Mouse (Mus musculus): ENCODE data around the gene Fancc. TPM values are rescaled to one million over a fixed set of nuclear protein-coding genes. Genes with fewer than 3 reads are reported as not detected.
"Not testable (repeated sequence)": the region's sequence is repeated elsewhere in the genome, so short reads cannot be mapped to it uniquely, and the experiment has no call there.

Gene Fancc
- polyA plus RNA-seq, 1 experiment from 2014 or later: 24.0 TPM

GRCm38 (mm10) chr13:63361755-63362154, 135.3 kb downstream of the Fancc start:
- no peak for ATAC-seq (ENCODE audit: low FRiP score, low read depth)
- no peaks in the 10 kb centered on the region for H3K36me3 ChIP-seq
- 84% methylated on average over 3 of the region's 3 CpGs for WGBS

GRCm38 (mm10) chr13:63360111-63360885, 136.8 kb downstream of the Fancc start:
- Histone ChIP-seq H3K9me3 (no peaks in the 10 kb centered on the region), H3K4me2 (replicated peaks) (no peak overlapping the region), H3K27me3 (replicated peaks) (no peaks in the 10 kb centered on the region), H3K9ac (no peak overlapping the region), H3K27ac (no peak overlapping the region), H3K4me3 (no peak overlapping the region), H3K36me3 (no peaks in the 10 kb centered on the region), H3K4me1 (no peaks in the 10 kb centered on the region)
- WGBS: 82% methylated on average over 4 of the region's 4 CpGs
- ATAC-seq (ENCODE audit: low FRiP score, low read depth): no peak

More at GRCm38 (mm10) chr13:63361755-63362154, 135.3 kb downstream of the Fancc start:
- Histone ChIP-seq H3K27me3 (replicated peaks) (no peaks in the 10 kb centered on the region), H3K4me2 (replicated peaks) (no peak overlapping the region), H3K4me1 (no peaks in the 10 kb centered on the region), H3K4me3 (no peak overlapping the region), H3K27ac (no peak overlapping the region), H3K9me3 (no peaks in the 10 kb centered on the region), H3K9ac (no peak overlapping the region)

- 82% methylated on average over 4 of the region's 4 CpGs for WGBS
- Histone ChIP-seq H3K4me1 (no peaks in the 10 kb centered on the region), H3K27me3 (replicated peaks) (no peaks in the 10 kb centered on the region), H3K9ac (no peak overlapping the region), H3K4me2 (replicated peaks) (no peak overlapping the region), H3K4me3 (no peak overlapping the region), H3K27ac (no peak overlapping the region), H3K9me3 (no peaks in the 10 kb centered on the region), H3K36me3 (no peaks in the 10 kb centered on the region)
- no peak for ATAC-seq (ENCODE audit: low FRiP score, low read depth)
These were observed 137.7 kb downstream of the Fancc start for GRCm38 (mm10) chr13:63359393-63359792.

- 41% methylated on average over 3 of the region's 3 CpGs for WGBS
- ATAC-seq (ENCODE audit: low FRiP score, low read depth): no peak
- no peak overlapping the region for H3K9ac ChIP-seq
- no peaks in the 10 kb centered on the region for H3K36me3 ChIP-seq
- no peak overlapping the region for H3K4me2 ChIP-seq (replicated peaks)
- no peaks in the 10 kb centered on the region for H3K4me1 ChIP-seq
- H3K27me3 ChIP-seq (replicated peaks): no peaks in the 10 kb centered on the region
- H3K27ac ChIP-seq: no peak overlapping the region
- no peak overlapping the region for H3K4me3 ChIP-seq
- no peaks in the 10 kb centered on the region for H3K9me3 ChIP-seq
These were observed 140.5 kb downstream of the Fancc start for GRCm38 (mm10) chr13:63356558-63356957.

- WGBS: 96% methylated on average over 4 of the region's 4 CpGs
- no peaks in the 10 kb centered on the region for H3K36me3 ChIP-seq
- H3K27me3 ChIP-seq (replicated peaks): no peaks in the 10 kb centered on the region
- no peaks in the 10 kb centered on the region for H3K9me3 ChIP-seq
- H3K9ac ChIP-seq: no peak overlapping the region
- no peak for ATAC-seq (ENCODE audit: low FRiP score, low read depth)
- H3K4me1 ChIP-seq: no peaks in the 10 kb centered on the region
- H3K4me3 ChIP-seq: no peak overlapping the region
- no peak overlapping the region for H3K27ac ChIP-seq
- no peak overlapping the region for H3K4me2 ChIP-seq (replicated peaks)
These were observed 141.0 kb downstream of the Fancc start for GRCm38 (mm10) chr13:63356101-63356500.

- WGBS: 89% methylated on average over 4 of the region's 4 CpGs
- not testable (repeated sequence) for H3K27me3 ChIP-seq (replicated peaks); H3K4me1 ChIP-seq; H3K27ac ChIP-seq; H3K4me3 ChIP-seq; H3K36me3 ChIP-seq; H3K4me2 ChIP-seq (replicated peaks); H3K9ac ChIP-seq; ATAC-seq (ENCODE audit: low FRiP score, low read depth); H3K9me3 ChIP-seq
These were observed 143.8 kb downstream of the Fancc start for GRCm38 (mm10) chr13:63353312-63353711.

GRCm38 (mm10) chr13:63350076-63350475, 147.0 kb downstream of the Fancc start:
- Histone ChIP-seq H3K4me3 (no peak overlapping the region), H3K27me3 (replicated peaks) (no peaks in the 10 kb centered on the region), H3K9ac (no peak overlapping the region), H3K27ac (no peak overlapping the region), H3K4me2 (replicated peaks) (no peak overlapping the region), H3K36me3 (no peaks in the 10 kb centered on the region), H3K4me1 (no peaks in the 10 kb centered on the region), H3K9me3 (no peaks in the 10 kb centered on the region)
- 86% methylated on average over 4 of the region's 4 CpGs for WGBS
- no peak for ATAC-seq (ENCODE audit: low FRiP score, low read depth)

- no peak overlapping the region for H3K27ac ChIP-seq
- ATAC-seq (ENCODE audit: low FRiP score, low read depth): no peak
- no peak overlapping the region for H3K4me3 ChIP-seq
- H3K36me3 ChIP-seq: no peaks in the 10 kb centered on the region
- H3K4me2 ChIP-seq (replicated peaks): no peak overlapping the region
- no peaks in the 10 kb centered on the region for H3K27me3 ChIP-seq (replicated peaks)
- no peaks in the 10 kb centered on the region for H3K4me1 ChIP-seq
- H3K9me3 ChIP-seq: no peaks in the 10 kb centered on the region
- H3K9ac ChIP-seq: no peak overlapping the region
- 82% methylated on average over 2 of the region's 2 CpGs for WGBS
These were observed 149.4 kb downstream of the Fancc start for GRCm38 (mm10) chr13:63347639-63348038.

GRCm38 (mm10) chr13:63345476-63346225, 151.4 kb downstream of the Fancc start:
- H3K4me1 ChIP-seq: no peaks in the 10 kb centered on the region
- no peak overlapping the region for H3K4me2 ChIP-seq (replicated peaks)
- no peak overlapping the region for H3K9ac ChIP-seq
- H3K4me3 ChIP-seq: no peak overlapping the region
- no peaks in the 10 kb centered on the region for H3K36me3 ChIP-seq
- no peak overlapping the region for H3K27ac ChIP-seq
- WGBS: 74% methylated on average over 5 of the region's 5 CpGs
- ATAC-seq (ENCODE audit: low FRiP score, low read depth): no peak
- no peaks in the 10 kb centered on the region for H3K27me3 ChIP-seq (replicated peaks)
- H3K9me3 ChIP-seq: no peaks in the 10 kb centered on the region

GRCm38 (mm10) chr13:63344481-63344880, 152.6 kb downstream of the Fancc start:
- no peaks in the 10 kb centered on the region for H3K36me3 ChIP-seq
- WGBS: 94% methylated on average over 3 of the region's 3 CpGs

GRCm38 (mm10) chr13:63342781-63343180, 154.3 kb downstream of the Fancc start:
- Histone ChIP-seq H3K4me2 (replicated peaks) (no peak overlapping the region), H3K36me3 (no peaks in the 10 kb centered on the region), H3K9me3 (no peaks in the 10 kb centered on the region), H3K27me3 (replicated peaks) (no peaks in the 10 kb centered on the region), H3K9ac (no peak overlapping the region), H3K4me1 (no peaks in the 10 kb centered on the region), H3K27ac (no peak overlapping the region), H3K4me3 (no peak overlapping the region)
- 78% methylated on average over 2 of the region's 2 CpGs for WGBS
- ATAC-seq (ENCODE audit: low FRiP score, low read depth): no peak

More at GRCm38 (mm10) chr13:63344481-63344880, 152.6 kb downstream of the Fancc start:
- no peaks in the 10 kb centered on the region for H3K27me3 ChIP-seq (replicated peaks)
- ATAC-seq (ENCODE audit: low FRiP score, low read depth): no peak
- no peak overlapping the region for H3K4me2 ChIP-seq (replicated peaks)
- H3K4me1 ChIP-seq: no peaks in the 10 kb centered on the region
- H3K9ac ChIP-seq: no peak overlapping the region
- no peak overlapping the region for H3K4me3 ChIP-seq
- no peak overlapping the region for H3K27ac ChIP-seq
- no peaks in the 10 kb centered on the region for H3K9me3 ChIP-seq

GRCm38 (mm10) chr13:63339946-63340345, 157.1 kb downstream of the Fancc start:
- ATAC-seq (ENCODE audit: low FRiP score, low read depth): no peak
- Histone ChIP-seq H3K27ac (no peak overlapping the region), H3K27me3 (replicated peaks) (no peaks in the 10 kb centered on the region), H3K4me2 (replicated peaks) (no peak overlapping the region), H3K4me3 (no peak overlapping the region), H3K9me3 (no peaks in the 10 kb centered on the region), H3K36me3 (no peaks in the 10 kb centered on the region), H3K4me1 (peaks cover 11% of the 10 kb centered on the region), H3K9ac (no peak overlapping the region)
- WGBS: 93% methylated on average over 4 of the region's 4 CpGs

Data from neural tube, embryonic 12.5 days (tissue).